Mouse (Mus musculus): ENCODE measurements at regions not wholly inside any gene's neighbourhood (a gene's known extent, or its start where the extent isn't known, plus 50 kb on each side); places are given as distances from the start of the nearest gene placed in this dataset.

GRCm38 (mm10) chr15:52783940-52784339 is 1100.8 kb upstream of the Gm7489 start:
- Histone ChIP-seq H3K4me2 (ENCODE audit: low read length) (no peak overlapping the region), H3K36me3 (ENCODE audit: control insufficient read depth, insufficient read depth, low read length) (no peaks in the 10 kb centered on the region), H3K9me3 (ENCODE audit: control insufficient read depth, low read length) (no peaks in the 10 kb centered on the region), H3K4me3 (ENCODE audit: control insufficient read depth in 1 of 2, insufficient read depth in 1 of 2, low read depth in 1 of 2, low read length in 2 of 2) (no peak overlapping the region), H3K9ac (ENCODE audit: low read length) (no peak overlapping the region), H3K27me3 (ENCODE audit: control insufficient read depth, insufficient read depth, low read length) (no peaks in the 10 kb centered on the region), H3K27ac (replicated peaks in 1 of 2; ENCODE audit: control insufficient read depth in 1 of 2, insufficient read depth in 1 of 2, low read depth in 2 of 2, low read length in 2 of 2) (no peak overlapping the region), H3K4me1 (ENCODE audit: control insufficient read depth in 2 of 2, insufficient read depth in 2 of 2, low read length in 2 of 2) (no peaks in the 10 kb centered on the region)
- WGBS, result 86% methylated on average over 2 of the region's 2 CpGs
- no peak for ATAC-seq (ENCODE audit: insufficient number of reproducible peaks, insufficient read depth, low FRiP score, low read depth)

GRCm38 (mm10) chr15:52785196-52785595 is 1099.5 kb upstream of the Gm7489 start:
- no peaks in the 10 kb centered on the region for H3K9me3 ChIP-seq (ENCODE audit: control insufficient read depth, low read length)
- no peak overlapping the region for H3K9ac ChIP-seq (ENCODE audit: low read length)
- no peaks in the 10 kb centered on the region for H3K36me3 ChIP-seq (ENCODE audit: control insufficient read depth, insufficient read depth, low read length)
- ATAC-seq (ENCODE audit: insufficient number of reproducible peaks, insufficient read depth, low FRiP score, low read depth), result no peak
- H3K4me3 ChIP-seq (ENCODE audit: control insufficient read depth in 1 of 2, insufficient read depth in 1 of 2, low read depth in 1 of 2, low read length in 2 of 2), result no peak overlapping the region
- H3K4me2 ChIP-seq (ENCODE audit: low read length), result no peak overlapping the region
- no peak overlapping the region for H3K27ac ChIP-seq (replicated peaks in 1 of 2; ENCODE audit: control insufficient read depth in 1 of 2, insufficient read depth in 1 of 2, low read depth in 2 of 2, low read length in 2 of 2)
- H3K27me3 ChIP-seq (ENCODE audit: control insufficient read depth, insufficient read depth, low read length), result no peaks in the 10 kb centered on the region
- 74% methylated on average over 3 of the region's 3 CpGs for WGBS
- no peaks in the 10 kb centered on the region for H3K4me1 ChIP-seq (ENCODE audit: control insufficient read depth in 2 of 2, insufficient read depth in 2 of 2, low read length in 2 of 2)

- no peak for ATAC-seq (ENCODE audit: insufficient number of reproducible peaks, insufficient read depth, low FRiP score, low read depth)
- no peak overlapping the region for H3K9ac ChIP-seq (ENCODE audit: low read length)
- H3K4me1 ChIP-seq (ENCODE audit: control insufficient read depth in 2 of 2, insufficient read depth in 2 of 2, low read length in 2 of 2), result no peaks in the 10 kb centered on the region
- no peak overlapping the region for H3K27ac ChIP-seq (replicated peaks in 1 of 2; ENCODE audit: control insufficient read depth in 1 of 2, insufficient read depth in 1 of 2, low read depth in 2 of 2, low read length in 2 of 2)
- no peaks in the 10 kb centered on the region for H3K27me3 ChIP-seq (ENCODE audit: control insufficient read depth, insufficient read depth, low read length)
- H3K36me3 ChIP-seq (ENCODE audit: control insufficient read depth, insufficient read depth, low read length), result no peaks in the 10 kb centered on the region
- no peak overlapping the region for H3K4me3 ChIP-seq (ENCODE audit: control insufficient read depth in 1 of 2, insufficient read depth in 1 of 2, low read depth in 1 of 2, low read length in 2 of 2)
- WGBS, result 72% methylated on average over 8 of the region's 8 CpGs
- no peak overlapping the region for H3K4me2 ChIP-seq (ENCODE audit: low read length)
- no peaks in the 10 kb centered on the region for H3K9me3 ChIP-seq (ENCODE audit: control insufficient read depth, low read length)
Measured at GRCm38 (mm10) chr15:52785976-52786375, 1098.7 kb upstream of the Gm7489 start.

- 64% methylated on average over 4 of the region's 4 CpGs for WGBS
- H3K4me2 ChIP-seq (ENCODE audit: low read length), result no peak overlapping the region
- no peak overlapping the region for H3K4me3 ChIP-seq (ENCODE audit: control insufficient read depth in 1 of 2, insufficient read depth in 1 of 2, low read depth in 1 of 2, low read length in 2 of 2)
- no peak overlapping the region for H3K9ac ChIP-seq (ENCODE audit: low read length)
- H3K4me1 ChIP-seq (ENCODE audit: control insufficient read depth in 2 of 2, insufficient read depth in 2 of 2, low read length in 2 of 2), result no peaks in the 10 kb centered on the region
- no peak for ATAC-seq (ENCODE audit: insufficient number of reproducible peaks, insufficient read depth, low FRiP score, low read depth)
- H3K27me3 ChIP-seq (ENCODE audit: control insufficient read depth, insufficient read depth, low read length), result no peaks in the 10 kb centered on the region
- no peaks in the 10 kb centered on the region for H3K9me3 ChIP-seq (ENCODE audit: control insufficient read depth, low read length)
- H3K36me3 ChIP-seq (ENCODE audit: control insufficient read depth, insufficient read depth, low read length), result no peaks in the 10 kb centered on the region
- no peak overlapping the region for H3K27ac ChIP-seq (replicated peaks in 1 of 2; ENCODE audit: control insufficient read depth in 1 of 2, insufficient read depth in 1 of 2, low read depth in 2 of 2, low read length in 2 of 2)
Measured at GRCm38 (mm10) chr15:52805479-52806199, 1079.1 kb upstream of the Gm7489 start.

GRCm38 (mm10) chr15:52808622-52809021 is 1076.1 kb upstream of the Gm7489 start:
- 78% methylated on average over 3 of the region's 3 CpGs for WGBS
- no peak for ATAC-seq (ENCODE audit: insufficient number of reproducible peaks, insufficient read depth, low FRiP score, low read depth)
- H3K9ac ChIP-seq (ENCODE audit: low read length), result no peak overlapping the region
- no peaks in the 10 kb centered on the region for H3K36me3 ChIP-seq (ENCODE audit: control insufficient read depth, insufficient read depth, low read length)
- no peaks in the 10 kb centered on the region for H3K4me1 ChIP-seq (ENCODE audit: control insufficient read depth in 2 of 2, insufficient read depth in 2 of 2, low read length in 2 of 2)
- H3K9me3 ChIP-seq (ENCODE audit: control insufficient read depth, low read length), result no peaks in the 10 kb centered on the region
- no peak overlapping the region for H3K27ac ChIP-seq (replicated peaks in 1 of 2; ENCODE audit: control insufficient read depth in 1 of 2, insufficient read depth in 1 of 2, low read depth in 2 of 2, low read length in 2 of 2)
- H3K4me2 ChIP-seq (ENCODE audit: low read length), result no peak overlapping the region
- H3K27me3 ChIP-seq (ENCODE audit: control insufficient read depth, insufficient read depth, low read length), result no peaks in the 10 kb centered on the region
- H3K4me3 ChIP-seq (ENCODE audit: control insufficient read depth in 1 of 2, insufficient read depth in 1 of 2, low read depth in 1 of 2, low read length in 2 of 2), result no peak overlapping the region

- no peaks in the 10 kb centered on the region for H3K9me3 ChIP-seq (ENCODE audit: control insufficient read depth, low read length)
- no peak for ATAC-seq (ENCODE audit: insufficient number of reproducible peaks, insufficient read depth, low FRiP score, low read depth)
- WGBS, result 80% methylated on average over 6 of the region's 6 CpGs
Measured at GRCm38 (mm10) chr15:52820796-52821195, 1063.9 kb upstream of the Gm7489 start.

GRCm38 (mm10) chr15:52836896-52837295 is 1047.8 kb upstream of the Gm7489 start:
- 83% methylated on average over 2 of the region's 2 CpGs for WGBS

More at GRCm38 (mm10) chr15:52820796-52821195, 1063.9 kb upstream of the Gm7489 start:
- Histone ChIP-seq H3K4me3 (ENCODE audit: control insufficient read depth in 1 of 2, insufficient read depth in 1 of 2, low read depth in 1 of 2, low read length in 2 of 2) (no peak overlapping the region), H3K4me2 (ENCODE audit: low read length) (no peak overlapping the region), H3K27ac (replicated peaks in 1 of 2; ENCODE audit: control insufficient read depth in 1 of 2, insufficient read depth in 1 of 2, low read depth in 2 of 2, low read length in 2 of 2) (no peak overlapping the region), H3K27me3 (ENCODE audit: control insufficient read depth, insufficient read depth, low read length) (no peaks in the 10 kb centered on the region), H3K4me1 (ENCODE audit: control insufficient read depth in 2 of 2, insufficient read depth in 2 of 2, low read length in 2 of 2) (no peaks in the 10 kb centered on the region), H3K36me3 (ENCODE audit: control insufficient read depth, insufficient read depth, low read length) (no peaks in the 10 kb centered on the region), H3K9ac (ENCODE audit: low read length) (no peak overlapping the region)

GRCm38 (mm10) chr15:52848132-52848531 is 1036.6 kb upstream of the Gm7489 start:
- H3K4me2 ChIP-seq (ENCODE audit: low read length), result no peak overlapping the region
- no peaks in the 10 kb centered on the region for H3K36me3 ChIP-seq (ENCODE audit: control insufficient read depth, insufficient read depth, low read length)
- no peak overlapping the region for H3K4me3 ChIP-seq (ENCODE audit: control insufficient read depth in 1 of 2, insufficient read depth in 1 of 2, low read depth in 1 of 2, low read length in 2 of 2)
- no peak overlapping the region for H3K27ac ChIP-seq (replicated peaks in 1 of 2; ENCODE audit: control insufficient read depth in 1 of 2, insufficient read depth in 1 of 2, low read depth in 2 of 2, low read length in 2 of 2)
- no peak overlapping the region for H3K9ac ChIP-seq (ENCODE audit: low read length)
- H3K27me3 ChIP-seq (ENCODE audit: control insufficient read depth, insufficient read depth, low read length), result no peaks in the 10 kb centered on the region
- no peaks in the 10 kb centered on the region for H3K4me1 ChIP-seq (ENCODE audit: control insufficient read depth in 2 of 2, insufficient read depth in 2 of 2, low read length in 2 of 2)
- H3K9me3 ChIP-seq (ENCODE audit: control insufficient read depth, low read length), result no peaks in the 10 kb centered on the region
- ATAC-seq (ENCODE audit: insufficient number of reproducible peaks, insufficient read depth, low FRiP score, low read depth), result no peak

More at GRCm38 (mm10) chr15:52836896-52837295, 1047.8 kb upstream of the Gm7489 start:
- Histone ChIP-seq H3K27ac (replicated peaks in 1 of 2; ENCODE audit: control insufficient read depth in 1 of 2, insufficient read depth in 1 of 2, low read depth in 2 of 2, low read length in 2 of 2) (no peak overlapping the region), H3K36me3 (ENCODE audit: control insufficient read depth, insufficient read depth, low read length) (no peaks in the 10 kb centered on the region), H3K9me3 (ENCODE audit: control insufficient read depth, low read length) (no peaks in the 10 kb centered on the region), H3K9ac (ENCODE audit: low read length) (no peak overlapping the region), H3K4me2 (ENCODE audit: low read length) (no peak overlapping the region), H3K27me3 (ENCODE audit: control insufficient read depth, insufficient read depth, low read length) (no peaks in the 10 kb centered on the region), H3K4me3 (ENCODE audit: control insufficient read depth in 1 of 2, insufficient read depth in 1 of 2, low read depth in 1 of 2, low read length in 2 of 2) (no peak overlapping the region), H3K4me1 (ENCODE audit: control insufficient read depth in 2 of 2, insufficient read depth in 2 of 2, low read length in 2 of 2) (no peaks in the 10 kb centered on the region)
- no peak for ATAC-seq (ENCODE audit: insufficient number of reproducible peaks, insufficient read depth, low FRiP score, low read depth)

Measured in heart, embryonic 14.5 days (tissue).